Mouse (Mus musculus) stomach, postnatal 0 days (tissue): Measurements from ENCODE around the gene Cracr2a. TPM values are rescaled to one million over a fixed set of nuclear protein-coding genes. Genes with fewer than 3 reads are reported as not detected.

Source experiments
- ATAC-seq: fragments of 200-750 bp; cut with Nextera tagmentation; 2 replicates; pipeline ENCODE4 v1.8.0; 2017; ENCODE audit not compliant: low FRiP score, low TSS enrichment
- DNase-seq: peaks from one replicate; pipeline ENCODE4 v3.0.0-alpha.2; 2016; ENCODE audit warnings: low spot score
- H3K27ac ChIP-seq: fragments of 300-500 bp; sonication (generic); replicated peaks from 2 replicates; pipeline ENCODE4 v1.5.1; 2014; ENCODE audit warnings: mild to moderate bottlenecking, control low read depth
- H3K27me3 ChIP-seq: fragments of 300-500 bp; sonication (generic); 2 replicates; pipeline ENCODE4 v1.6.1; 2014; ENCODE audit warnings: low read length; ENCODE audit not compliant: control insufficient read depth, insufficient read depth
- H3K36me3 ChIP-seq: fragments of 300-500 bp; sonication (generic); 2 replicates; pipeline ENCODE4 v1.6.1; 2014; ENCODE audit warnings: low read length, mixed read lengths; ENCODE audit not compliant: control insufficient read depth, insufficient read depth
- H3K4me1 ChIP-seq: fragments of 300-500 bp; sonication (generic); replicated peaks from 2 replicates; pipeline ENCODE4 v1.6.1; 2014; ENCODE audit warnings: antibody characterized with exemption; ENCODE audit not compliant: control insufficient read depth, insufficient read depth
- H3K4me2 ChIP-seq: fragments of 300-500 bp; sonication (generic); replicated peaks from 2 replicates; pipeline ENCODE4 v1.6.1; 2014; ENCODE audit warnings: low read depth, mild to moderate bottlenecking, control low read depth, moderate library complexity
- H3K4me3 ChIP-seq: fragments of 300-500 bp; sonication (generic); 2 replicates; pipeline ENCODE4 v1.5.1; 2014; ENCODE audit warnings: low read depth, low read length, control low read depth
- H3K9ac ChIP-seq: fragments of 300-500 bp; sonication (generic); 2 replicates; pipeline ENCODE4 v1.6.1; 2014; ENCODE audit warnings: mild to moderate bottlenecking, low read length, control low read depth, mixed read lengths
- H3K9me3 ChIP-seq: fragments of 300-500 bp; sonication (generic); 2 replicates; pipeline ENCODE4 v1.6.1; 2016; ENCODE audit warnings: low read length; ENCODE audit not compliant: control insufficient read depth
- CTCF ChIP-seq: IDR thresholded peaks from 2 replicates; pipeline ENCODE4 v1.5.1; 2016; ENCODE audit warnings: antibody characterized with exemption, low read depth, mild to moderate bottlenecking, moderate library complexity
- EP300 ChIP-seq: optimal IDR thresholded peaks from 2 replicates; pipeline ENCODE3; 2016; ENCODE audit warnings: antibody characterized with exemption
- WGBS: fragments of 180-500 bp; shearing (Covaris S2); extraction: QIAGEN DNeasy Blood & Tissue Kit; methylation state at CpG from one replicate; pipeline ENCODE4 v1.1.7; 2014; 5-methylcytosine and 5-hydroxymethylcytosine counted together
- polyA plus RNA-seq: library from polyadenylated mRNA; unstranded; fragments of >200 nt; fragmentation: Nextera tagmentation; extraction: Ambion mirVana; gene quantifications from 2 replicates; pipeline ENCODE4 v1.2.1, GENCODE M21; 2015

Cracr2a gene
- polyA plus RNA-seq, 1 experiment from 2014 or later: 0.96 TPM

DNA sequence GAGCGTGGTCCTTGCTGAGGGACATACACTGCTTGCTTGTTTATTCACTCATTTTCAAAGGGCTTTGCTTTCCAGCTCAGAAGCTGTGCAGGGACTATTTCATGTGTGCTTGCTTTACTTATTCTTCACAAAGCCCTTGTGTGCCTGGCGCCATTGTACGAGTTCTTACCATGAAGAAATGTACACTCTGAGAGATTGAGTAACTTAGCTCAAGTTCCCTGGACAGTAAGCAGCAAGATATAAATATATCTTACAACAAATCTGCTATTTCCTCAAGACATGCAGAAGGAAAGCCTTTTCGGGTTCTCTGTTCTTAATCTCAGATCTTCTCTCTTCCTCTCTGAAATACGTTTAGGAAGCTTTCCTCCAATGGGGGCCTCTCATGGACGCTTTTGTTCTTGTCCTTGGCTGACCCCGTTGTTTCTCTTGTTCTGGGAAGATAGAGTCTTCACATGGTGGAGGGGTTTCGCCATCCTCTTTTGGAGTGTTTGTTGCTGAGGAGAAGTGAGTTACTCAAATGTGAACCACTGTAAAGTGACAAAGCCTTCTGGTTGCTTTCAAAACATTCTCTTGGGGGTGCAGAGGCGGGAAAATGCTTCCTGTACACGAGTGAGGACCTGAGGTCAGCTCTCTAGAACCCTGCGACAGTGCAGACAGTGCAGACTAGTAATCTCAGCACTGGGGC, 12.8 kb downstream of the Cracr2a start:
- Histone ChIP-seq H3K9ac (no peak overlapping the region), H3K27me3 (no peaks in the 10 kb centered on the region), H3K4me1 (no peaks in the 10 kb centered on the region), H3K36me3 (no peaks in the 10 kb centered on the region), H3K4me3 (no peak overlapping the region), H3K9me3 (no peaks in the 10 kb centered on the region), H3K27ac (no peak overlapping the region), H3K4me2 (no peak overlapping the region)
- WGBS: 58% methylated on average over 11 of the region's 11 CpGs
- no peak for TF ChIP-seq EP300
- TF ChIP-seq CTCF: no peak
- no peak for ATAC-seq
- no peak for DNase-seq

DNA sequence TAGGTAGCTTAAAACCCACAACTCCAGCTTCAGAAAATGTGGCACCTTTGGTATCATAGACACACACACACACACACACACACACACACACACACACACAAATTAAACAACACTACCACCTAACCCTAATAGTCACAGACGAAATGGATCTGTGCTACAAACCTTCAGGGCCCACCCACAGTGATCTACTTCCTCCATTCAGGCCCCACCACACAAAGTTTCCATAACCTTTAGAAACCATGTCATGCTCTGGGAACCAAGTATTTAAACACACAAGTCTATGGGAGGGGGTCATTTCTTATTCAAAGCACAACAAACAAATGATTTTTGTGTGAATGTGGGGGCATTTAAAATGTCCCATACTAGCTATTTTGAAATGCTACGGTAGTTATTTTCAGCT, 14.1 kb downstream of the Cracr2a start:
- no peak for ATAC-seq
- no peak overlapping the region for H3K4me3 ChIP-seq

DNA sequence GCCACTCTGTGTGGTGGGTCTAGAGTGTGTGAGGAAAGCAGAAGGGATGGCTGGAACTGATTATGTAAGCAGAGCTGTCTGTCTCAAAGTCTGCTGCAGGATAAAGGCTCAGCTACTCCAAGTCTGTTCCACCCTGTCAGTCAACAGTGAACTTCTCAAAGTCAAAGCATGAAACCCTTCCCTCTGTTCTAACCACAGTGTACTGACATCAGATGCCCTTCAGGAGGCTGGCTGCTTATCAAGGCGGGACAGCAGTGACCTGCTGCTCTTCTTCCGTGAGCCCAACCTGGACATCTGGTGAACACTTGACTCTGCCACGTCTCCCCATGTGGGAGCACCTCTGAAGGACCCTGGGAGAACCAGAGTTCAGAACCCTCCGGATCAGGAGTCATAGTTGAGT, 16.6 kb downstream of the Cracr2a start:
- DNase-seq (no peak), ATAC-seq (no peak)
- Histone ChIP-seq H3K4me3 (no peak overlapping the region), H3K4me2 (no peak overlapping the region), H3K4me1 (0 out of 2 replicates have a peak, but pooled peaks cover 3% of the 10 kb centered on the region), H3K27ac (no peak overlapping the region), H3K9me3 (no peaks in the 10 kb centered on the region), H3K27me3 (no peaks in the 10 kb centered on the region), H3K36me3 (no peaks in the 10 kb centered on the region), H3K9ac (no peak overlapping the region)
- 77% methylated on average over 4 of the region's 4 CpGs for WGBS
- TF ChIP-seq CTCF (no peak), EP300 (no peak)

More for the DNA sequence above, 14.1 kb downstream of the Cracr2a start:
- no peaks in the 10 kb centered on the region for H3K9me3 ChIP-seq
- H3K36me3 ChIP-seq: no peaks in the 10 kb centered on the region
- H3K4me1 ChIP-seq: no peaks in the 10 kb centered on the region
- H3K27ac ChIP-seq: no peak overlapping the region
- 87% methylated on average over 2 of the region's 2 CpGs for WGBS
- no peaks in the 10 kb centered on the region for H3K27me3 ChIP-seq
- DNase-seq: no peak
- no peak overlapping the region for H3K4me2 ChIP-seq
- TF ChIP-seq CTCF (no peak), EP300 (no peak)
- no peak overlapping the region for H3K9ac ChIP-seq

DNA sequence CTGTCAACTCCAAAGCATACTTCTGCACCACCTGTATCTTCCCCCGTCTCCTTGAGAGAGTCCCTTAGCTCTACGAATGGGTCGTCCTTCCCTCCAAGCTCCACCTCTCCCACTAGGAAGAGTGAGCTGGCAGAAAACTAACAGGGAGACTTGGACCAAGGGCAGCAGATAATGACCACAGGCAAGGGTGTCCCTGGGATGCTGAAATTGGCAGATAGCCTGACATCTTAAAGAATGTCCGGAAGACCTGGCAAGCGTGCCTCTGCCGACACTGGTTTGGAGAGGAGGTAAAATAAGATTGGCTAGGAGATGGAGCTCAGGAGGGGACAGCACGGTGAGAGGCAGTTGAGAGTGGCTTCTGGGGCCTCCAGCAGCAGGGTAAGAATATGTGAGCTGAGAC, 17.2 kb downstream of the Cracr2a start:
- Histone ChIP-seq H3K9ac (no peak overlapping the region), H3K4me3 (no peak overlapping the region), H3K27me3 (no peaks in the 10 kb centered on the region), H3K36me3 (no peaks in the 10 kb centered on the region), H3K9me3 (no peaks in the 10 kb centered on the region), H3K27ac (no peak overlapping the region), H3K4me2 (no peak overlapping the region), H3K4me1 (0 out of 2 replicates have a peak, but pooled peaks cover 3% of the 10 kb centered on the region)
- 65% methylated on average over 7 of the region's 7 CpGs for WGBS
- TF ChIP-seq CTCF (no peak), EP300 (no peak)
- ATAC-seq (no peak), DNase-seq (no peak)

DNA sequence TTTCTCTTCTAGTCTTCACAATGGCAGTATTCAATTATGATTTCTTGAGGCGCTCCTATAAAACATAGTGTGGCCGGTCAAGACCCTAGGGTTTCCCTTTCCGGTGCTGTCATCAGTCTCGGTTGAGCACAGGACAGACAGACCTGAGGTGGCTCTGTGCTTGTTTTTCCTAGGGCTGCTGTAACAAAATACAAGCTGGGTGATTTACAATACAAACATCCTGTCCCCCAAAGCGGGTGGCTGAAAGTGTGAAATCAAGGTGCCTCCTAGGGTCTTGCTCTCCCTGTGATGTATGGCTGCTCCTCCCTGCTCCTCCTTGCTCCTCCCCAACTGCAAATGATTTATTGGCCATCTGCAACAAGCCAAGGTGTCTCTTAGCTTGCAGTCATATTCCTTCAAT, 17.7 kb downstream of the Cracr2a start:
- 0 out of 2 replicates have a peak, but pooled peaks cover 3% of the 10 kb centered on the region for H3K4me1 ChIP-seq
- WGBS: 66% methylated on average over 5 of the region's 5 CpGs
- H3K9me3 ChIP-seq: no peaks in the 10 kb centered on the region
- no peak overlapping the region for H3K9ac ChIP-seq
- no peak for DNase-seq
- no peak overlapping the region for H3K4me2 ChIP-seq
- no peak for ATAC-seq
- H3K4me3 ChIP-seq: no peak overlapping the region
- no peaks in the 10 kb centered on the region for H3K36me3 ChIP-seq
- no peaks in the 10 kb centered on the region for H3K27me3 ChIP-seq
- H3K27ac ChIP-seq: no peak overlapping the region
- no peak for TF ChIP-seq EP300
- TF ChIP-seq CTCF: no peak

DNA sequence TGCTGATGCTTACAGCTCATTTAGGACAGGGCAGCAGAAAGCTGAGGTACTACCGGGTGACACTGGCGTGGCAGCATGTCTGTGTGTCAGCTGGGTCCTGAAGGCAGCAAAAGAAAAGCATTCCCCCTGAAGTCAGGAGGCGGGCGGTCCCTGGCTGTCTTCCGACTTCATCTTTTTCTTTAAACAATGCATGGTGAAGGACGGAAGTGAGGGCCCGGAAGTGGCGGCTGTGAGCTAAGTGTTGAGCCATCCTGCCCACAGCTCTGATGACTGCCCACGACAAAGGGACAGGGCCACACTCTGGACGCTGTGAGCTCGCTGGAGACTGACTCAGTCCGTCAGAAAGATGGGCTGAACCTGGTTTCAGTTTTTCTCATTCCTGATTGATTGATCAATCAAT, 20.8 kb downstream of the Cracr2a start:
- H3K9ac ChIP-seq: peak overlapping the region; percentile 28; the same call in 1 of the 2 replicates
- H3K4me3 ChIP-seq: peak overlapping the region; percentile 10; the same call in 1 of the 2 replicates
- peak overlapping the region; percentile 50 for H3K4me2 ChIP-seq
- ATAC-seq (no peak), DNase-seq (no peak)
- H3K4me1 ChIP-seq: 0 out of 2 replicates have a peak, but pooled peaks cover 3% of the 10 kb centered on the region
- H3K27ac ChIP-seq: no peak overlapping the region
- 44% methylated on average over 12 of the region's 12 CpGs for WGBS
- no peaks in the 10 kb centered on the region for H3K9me3 ChIP-seq
- H3K36me3 ChIP-seq: no peaks in the 10 kb centered on the region
- no peak for TF ChIP-seq EP300
- no peak for TF ChIP-seq CTCF
- H3K27me3 ChIP-seq: no peaks in the 10 kb centered on the region
